Mouse (Mus musculus) inflammation-experienced regulatory T-cells (primary cell): ENCODE results near the gene Gm13078. TPM values are rescaled to one million over a fixed set of nuclear protein-coding genes. Genes with fewer than 3 reads are reported as not detected.

Experiments
- polyA plus RNA-seq, 2 experiments: library from polyadenylated mRNA; unstranded; fragments of 100-300 nt; shearing (Covaris generic); gene quantifications; one replicate each; pipeline ENCODE4 v1.2.1; 2017

Gm13078 gene
- polyA plus RNA-seq, result under 1 TPM in 1 of 2 experiments, not detected in 1; 0.26 TPM

GRCm38 (mm10) chr4:143719155-143719554 lies at the start of gene Gm13078:
Gene Gm13078 (plus strand): TSS chr4:143719455.

GRCm38 (mm10) chr4:143702611-143703010 lies 16.6 kb upstream of the Gm13078 start, which contains the start of gene Gm13089:
Gene Gm13089 (minus strand): TSS chr4:143702711.

Other genes starting within 250 kb of the Gm13078 start
- not detected for gene Gm13043, start 208.1 kb upstream of the Gm13078 start, polyA plus RNA-seq
- not detected for gene Gm13040, start 183.5 kb upstream of the Gm13078 start, polyA plus RNA-seq
- 1 to 10 TPM in 1 of 2 experiments, under 1 TPM in 1; 0.19 to 1.3 TPM for gene BC080695, start 167.8 kb upstream of the Gm13078 start, polyA plus RNA-seq
- under 1 TPM; 0.11 to 0.22 TPM for gene Gm13057, start 167.7 kb upstream of the Gm13078 start, polyA plus RNA-seq
- under 1 TPM in 1 of 2 experiments, not detected in 1; 0.39 TPM for gene Gm13083, start 104.5 kb upstream of the Gm13078 start, polyA plus RNA-seq
- under 1 TPM; 0.25 to 0.34 TPM for gene Gm13088, start 62.2 kb upstream of the Gm13078 start, polyA plus RNA-seq
- gene Gm13089, start 16.7 kb upstream of the Gm13078 start, polyA plus RNA-seq, result under 1 TPM; 0.23 to 0.31 TPM
- not detected for gene Gm13023, start 69.9 kb downstream of the Gm13078 start, polyA plus RNA-seq
- not detected for gene Gm13084, start 96.6 kb downstream of the Gm13078 start, polyA plus RNA-seq
- gene Gm13103, start 127.0 kb downstream of the Gm13078 start, polyA plus RNA-seq, result under 1 TPM in 1 of 2 experiments, not detected in 1; 0.78 TPM
- gene Pramef6, start 180.9 kb downstream of the Gm13078 start, polyA plus RNA-seq, result under 1 TPM in 1 of 2 experiments, not detected in 1; 0.11 TPM
- not detected for gene Pramef25, start 231.6 kb downstream of the Gm13078 start, polyA plus RNA-seq
- not detected for gene Gm13101, start 247.5 kb downstream of the Gm13078 start, polyA plus RNA-seq